ENCODE assay signal across 8 mouse cellular contexts in genomic region chr9:122117112-122117616, GRCm38 (mm10). TPM values are rescaled to one million over a fixed set of nuclear protein-coding genes. Genes with fewer than 3 reads are reported as not detected.
A peak's percentile ranks its signal among the peaks of the same experiment; 100 is the strongest.
DNase-seq lines count a peak whose midpoint lies in the region; ATAC-seq and TF ChIP-seq lines count a peak whose summit lies in the region.

Gene Snrk (plus strand): TSS chr9:122117266.

- H3K27ac ChIP-seq in hindbrain, embryonic 10.5 days: peak within 1 kb of the TSS; percentile 94
- peak within 1 kb of the TSS; percentile 88 for H3K27ac ChIP-seq in lung, embryonic 15.5 days
- peak within 1 kb of the TSS; percentile 89 for H3K27ac ChIP-seq in olfactory bulb, adult 2 months (ENCODE audit: insufficient read depth, low read depth, low read length)

- no peaks in the 10 kb centered on the region for H3K9me3 ChIP-seq in hindbrain, embryonic 10.5 days
- H3K9me3 ChIP-seq in lung, embryonic 15.5 days: no peaks in the 10 kb centered on the region

- H3K4me1 ChIP-seq in hindbrain, embryonic 10.5 days (replicated peaks): peaks cover 25% of the 10 kb centered on the region
- peaks cover 16% of the 10 kb centered on the region; the same call in 1 of the 2 replicates for H3K4me1 ChIP-seq in lung, embryonic 15.5 days
- peaks cover 11% of the 10 kb centered on the region for H3K4me1 ChIP-seq in olfactory bulb, adult 2 months (ENCODE audit: control insufficient read depth, insufficient read depth, low read length)

- H3K27me3 ChIP-seq in hindbrain, embryonic 10.5 days (ENCODE audit: insufficient read depth, poor library complexity, severe bottlenecking): no peaks in the 10 kb centered on the region
- H3K27me3 ChIP-seq in lung, embryonic 15.5 days: no peaks in the 10 kb centered on the region

- peak within 1 kb of the TSS; percentile 84 for H3K9ac ChIP-seq in lung, embryonic 15.5 days

- peak; percentile 97 for ATAC-seq in lung, embryonic 15.5 days (ENCODE audit: borderline replicate concordance, extremely low read depth, low FRiP score, low TSS enrichment)

- H3K36me3 ChIP-seq in hindbrain, embryonic 10.5 days: 0 out of 2 replicates have a peak, but pooled peaks cover 5% of the 10 kb centered on the region
- no peaks in the 10 kb centered on the region for H3K36me3 ChIP-seq in lung, embryonic 15.5 days

- 0 out of 2 replicates have a peak, but pooled peaks have one; percentile 8 for TF ChIP-seq CTCF in olfactory bulb, adult 2 months (IDR thresholded peaks at IDR 0.05; ENCODE audit: insufficient read depth, low read depth, low read length)

- DNase-seq in Muller cell, postnatal 12 days (ENCODE audit: inconsistent ontology term): peak; percentile 92
- DNase-seq in cerebellum, adult 9-10 months: peak; percentile 87
- peak; percentile 52 to 92 for DNase-seq in frontal cortex, adult 2 months (ENCODE audit: extremely low spot score in 1 of 2, low spot score in 1 of 2)
- DNase-seq in hindbrain, embryonic 10.5 days (ENCODE audit: low spot score): peak; percentile 91
- DNase-seq in layer of hippocampus, adult 9-10 months (ENCODE audit: low spot score): peak; percentile 71
- peak; percentile 72 for DNase-seq in thymus, adult 18-20 months

- H3K4me2 ChIP-seq in lung, embryonic 15.5 days: peak within 1 kb of the TSS; percentile 58

- WGBS in hindbrain, embryonic 10.5 days: under 1% methylated on average over 67 of the region's 67 CpGs
- WGBS in lung, embryonic 15.5 days: under 1% methylated on average over 54 of the region's 67 CpGs
- WGBS in olfactory bulb, adult 2 months: under 1% methylated on average over 66 of the region's 67 CpGs

- TF ChIP-seq POLR2A in olfactory bulb, adult 2 months (IDR thresholded peaks at IDR 0.05; ENCODE audit: insufficient read depth, low read depth, low read length): peak; percentile 96

- peak within 1 kb of the TSS; percentile 86 for H3K4me3 ChIP-seq in hindbrain, embryonic 10.5 days
- H3K4me3 ChIP-seq in lung, embryonic 15.5 days: peak within 1 kb of the TSS; percentile 81
- H3K4me3 ChIP-seq in olfactory bulb, adult 2 months (ENCODE audit: insufficient read depth, low read depth, low read length): peak within 1 kb of the TSS; percentile 99

RNA-seq across cellular contexts. Expression of gene Snrk, which starts in this region (rescaled TPM):
- polyA plus RNA-seq in frontal cortex, adult 2 months (2012; rRNA removed): 121 and 123 TPM in 2 replicates
- 30.3 and 32.3 TPM in 2 replicates for polyA plus RNA-seq in hindbrain, embryonic 10.5 days (2016; fragmentation: Nextera tagmentation; extraction: Ambion mirVana)
- 81.2 and 83.3 TPM in 2 replicates for polyA plus RNA-seq in lung, embryonic 15.5 days (2015; fragmentation: Nextera tagmentation; extraction: Ambion mirVana)
- polyA plus RNA-seq in olfactory bulb, adult 2 months (2012; ENCODE audit: insufficient read depth, insufficient read length, low replicate concordance, missing spikeins): 1,073 TPM in 1 of 2 replicates, not detected in the other

Comparison
In these comparisons a context has a peak if more than half of its experiments do, and no peak if none do; other contexts are left out.
1. Peak in every context shown above with its lines: DNase-seq, ATAC-seq, H3K4me3 ChIP-seq and H3K27ac ChIP-seq.